Mouse (Mus musculus): ENCODE results near the gene Prmt3. TPM values are rescaled to one million over a fixed set of nuclear protein-coding genes. Genes with fewer than 3 reads are reported as not detected.

The Prmt3 gene
- polyA plus RNA-seq, 1 experiment from 2014 or later, result 56.3 TPM

Other genes with a start within 250 kb of the Prmt3 start
- 1.9 and 2.7 TPM in 2 replicates for gene Dbx1, start 141.5 kb upstream of the Prmt3 start, polyA plus RNA-seq (2014; fragmentation: Nextera tagmentation; extraction: Ambion mirVana)
- 2.7 and 3.8 TPM in 2 replicates for gene Htatip2, start 19.2 kb upstream of the Prmt3 start, polyA plus RNA-seq (2014; fragmentation: Nextera tagmentation; extraction: Ambion mirVana)
- gene Slc6a5, start 131.8 kb downstream of the Prmt3 start, polyA plus RNA-seq (2014; fragmentation: Nextera tagmentation; extraction: Ambion mirVana), result 14.3 and 16.6 TPM in 2 replicates
- gene Nell1, start 196.5 kb downstream of the Prmt3 start, polyA plus RNA-seq (2014; fragmentation: Nextera tagmentation; extraction: Ambion mirVana), result 40.5 and 51.3 TPM in 2 replicates

All from neural tube, embryonic 14.5 days (tissue).